Mouse (Mus musculus): ENCODE data around the gene Car2.

Gene Car2

GRCm38 (mm10) chr3:14886102-14887098, at the start of gene Car2:
Car2 (plus strand) TSS chr3:14886273.
- in situ Hi-C loops (cut with MboI; ENCODE audit: low sequenced_read_pairs) = no loop called here

GRCm38 (mm10) chr3:14838936-14839335, 47.1 kb upstream of the Car2 start:
- in situ Hi-C loops (cut with MboI; ENCODE audit: low sequenced_read_pairs) = no loop called here

DNA sequence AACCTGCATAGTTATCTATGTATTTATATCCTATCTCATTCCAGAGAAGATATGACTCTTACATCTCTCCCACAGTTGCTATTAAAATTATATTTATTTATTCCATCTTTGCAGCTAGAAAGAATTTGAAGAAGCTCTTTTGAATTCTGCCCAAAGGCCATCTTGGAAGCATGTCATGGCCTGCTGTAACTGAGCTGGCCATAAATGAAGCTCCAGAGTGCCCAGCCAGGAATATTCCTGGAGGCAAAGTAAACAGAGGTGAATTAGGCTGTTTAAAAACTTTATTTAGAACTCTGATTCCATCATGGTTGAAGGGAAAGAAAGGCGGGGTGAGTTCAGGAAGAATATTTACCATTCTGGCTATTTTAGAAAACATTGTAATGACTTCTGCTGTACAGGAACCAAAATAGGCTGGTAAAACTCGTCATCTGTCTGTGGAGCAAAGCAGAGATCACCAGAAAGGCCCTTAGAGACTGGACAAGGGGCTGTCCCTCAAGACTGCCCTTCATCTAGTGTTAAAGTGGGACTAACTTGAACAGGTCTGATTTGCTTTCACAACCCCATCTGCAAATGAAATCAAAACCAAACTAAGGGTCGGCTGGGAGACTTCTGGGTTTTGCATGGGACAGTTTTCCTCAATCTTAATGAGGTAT, 46.5 kb upstream of the Car2 start:
- in situ Hi-C loops (cut with MboI; ENCODE audit: low sequenced_read_pairs) = no loop called here

- in situ Hi-C loops (cut with MboI; ENCODE audit: low sequenced_read_pairs) = no loop called here
Observed at GRCm38 (mm10) chr3:14848587-14849254, 37.4 kb upstream of the Car2 start.

DNA sequence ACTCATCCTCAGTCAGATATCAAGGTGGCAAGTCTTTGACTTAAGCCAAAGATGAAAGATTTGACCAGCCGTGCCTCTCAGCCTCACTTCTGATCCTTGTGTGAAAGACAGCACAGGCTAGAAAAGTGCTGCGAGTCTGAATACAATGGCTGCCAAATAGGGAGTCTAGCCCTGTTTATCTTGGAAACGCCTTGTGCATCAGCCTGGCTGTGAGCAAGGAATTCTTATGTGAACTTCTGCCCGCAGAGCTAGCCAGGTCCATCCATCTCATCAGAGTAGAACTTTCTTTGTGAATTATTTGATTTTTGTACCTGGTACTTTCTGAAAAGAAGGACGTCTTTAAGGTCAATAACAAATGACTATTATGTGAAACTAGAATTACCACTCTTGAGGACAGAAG, 32.1 kb upstream of the Car2 start:
- in situ Hi-C loops (cut with MboI; ENCODE audit: low sequenced_read_pairs) = no loop called here

DNA sequence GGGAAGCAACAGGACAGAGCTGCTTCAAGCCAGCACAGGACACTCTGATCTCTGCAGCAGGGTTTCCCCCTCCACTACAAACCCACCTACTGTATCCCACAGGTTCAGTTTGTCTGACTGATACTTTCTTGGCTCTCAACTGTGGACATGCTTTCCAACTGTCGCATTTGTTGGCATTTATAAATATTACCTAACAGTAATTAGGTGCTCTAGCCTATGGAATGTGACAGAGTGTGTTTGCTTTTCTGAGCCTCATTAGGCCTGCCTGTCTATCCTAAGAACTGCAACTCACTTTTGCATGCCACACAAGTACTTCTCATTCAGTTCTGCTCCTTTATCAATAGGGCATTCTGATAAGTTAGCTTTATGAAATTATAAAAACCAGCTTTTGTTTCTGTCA, 31.6 kb upstream of the Car2 start:
- in situ Hi-C loops (cut with MboI; ENCODE audit: low sequenced_read_pairs) = no loop called here

- in situ Hi-C loops (cut with MboI; ENCODE audit: low sequenced_read_pairs) = no loop called here
Observed at GRCm38 (mm10) chr3:14857874-14858273, 28.2 kb upstream of the Car2 start.

- in situ Hi-C loops (cut with MboI; ENCODE audit: low sequenced_read_pairs) = no loop called here
Observed at GRCm38 (mm10) chr3:14860291-14860690, 25.8 kb upstream of the Car2 start.

DNA sequence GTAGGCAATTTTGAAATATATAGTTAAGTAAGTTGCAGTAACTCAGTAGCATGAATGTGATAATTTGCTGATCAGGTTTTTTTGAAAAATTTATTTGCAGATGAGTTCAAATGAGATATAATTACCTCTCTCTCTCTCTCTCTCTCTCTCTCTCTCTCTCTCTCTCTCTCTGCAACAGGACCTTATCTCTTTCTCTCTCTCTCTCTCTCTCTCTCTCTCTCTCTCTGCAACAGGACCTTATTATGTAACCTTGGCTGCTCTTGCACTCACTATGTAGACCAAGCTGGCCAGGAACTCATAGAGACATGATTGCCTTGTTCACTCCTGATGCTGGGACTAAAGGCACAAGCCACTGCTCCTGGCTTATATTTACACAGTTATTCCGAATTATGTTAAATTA, 24.9 kb upstream of the Car2 start:
- in situ Hi-C loops (cut with MboI; ENCODE audit: low sequenced_read_pairs) = no loop called here

DNA sequence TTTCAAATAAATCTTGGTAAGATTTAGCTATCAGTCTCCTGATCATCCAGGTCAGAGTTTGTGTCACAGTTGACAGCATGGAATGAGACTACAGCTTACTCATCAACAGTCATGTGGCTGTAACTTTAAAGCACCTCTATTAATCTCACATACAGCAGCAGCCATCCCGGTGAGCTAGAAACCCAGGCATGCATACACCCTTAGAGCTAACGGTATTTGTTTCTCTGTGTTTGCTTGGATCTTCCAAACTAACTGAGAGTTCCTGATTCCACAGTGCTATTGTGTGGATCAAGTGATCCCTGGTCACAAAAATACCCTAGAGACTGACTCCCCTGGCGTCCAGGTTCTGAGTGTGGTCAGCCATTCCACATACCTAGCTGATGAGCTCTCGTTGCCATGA, 24.3 kb upstream of the Car2 start:
- in situ Hi-C loops (cut with MboI; ENCODE audit: low sequenced_read_pairs) = no loop called here

DNA sequence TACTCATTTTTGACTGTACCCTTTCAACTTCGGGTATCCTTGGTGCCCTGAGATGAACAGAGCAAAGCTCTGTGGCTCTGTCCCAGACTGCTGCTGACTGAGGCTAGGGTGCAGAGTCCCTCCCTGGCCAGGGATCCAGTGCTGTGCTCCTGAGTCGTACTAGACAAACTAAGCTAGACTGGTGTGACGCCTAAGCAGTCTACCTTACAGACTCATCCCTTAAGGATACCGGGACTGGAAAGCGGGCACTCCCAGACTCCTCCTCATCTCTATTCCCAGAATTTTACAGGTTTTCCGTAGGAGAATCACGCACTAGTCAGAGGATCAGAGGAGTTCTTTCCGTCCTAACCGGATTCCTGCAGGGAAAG, 23.4 kb upstream of the Car2 start:
- in situ Hi-C loops (cut with MboI; ENCODE audit: low sequenced_read_pairs) = no loop called here

DNA sequence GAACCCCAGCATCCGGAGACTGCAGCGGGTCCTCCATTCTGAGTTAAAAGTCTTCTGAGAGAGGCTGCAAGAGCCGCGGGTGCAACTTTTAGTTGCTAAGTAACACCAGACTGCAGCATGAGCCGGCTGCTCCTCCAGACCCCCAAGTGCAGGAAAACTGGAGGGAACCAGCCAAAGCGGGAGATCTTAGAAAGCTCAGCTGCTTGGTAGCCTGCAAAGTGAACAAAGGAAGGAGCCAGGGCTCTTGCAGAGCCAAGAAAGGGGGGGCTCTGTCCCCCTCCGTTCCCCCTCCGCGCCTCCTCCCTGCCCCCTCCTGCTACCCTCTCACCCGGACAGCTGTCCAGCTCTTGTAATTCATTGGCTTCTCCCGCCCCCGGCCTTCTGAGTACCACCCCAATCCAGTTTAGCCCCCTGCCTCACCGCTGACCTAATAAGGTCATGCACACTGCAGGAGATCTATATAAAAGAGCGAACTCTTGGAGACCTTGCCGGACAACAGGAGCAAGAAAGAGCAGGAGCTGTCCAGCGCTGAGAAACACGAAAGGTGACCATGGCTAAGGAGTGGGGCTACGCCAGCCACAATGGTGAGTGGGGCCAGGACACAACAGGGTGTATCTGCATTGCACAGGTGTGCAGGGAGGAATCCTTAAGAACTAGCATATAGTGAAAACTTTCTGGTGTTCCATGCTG, 22.9 kb upstream of the Car2 start, which contains the start of gene Car3:
Gene Car3 (plus strand): TSS at position 491 of the 690 bp plus-strand sequence.
- in situ Hi-C loops (cut with MboI; ENCODE audit: low sequenced_read_pairs) = no loop called here

GRCm38 (mm10) chr3:14863922-14864321, 22.2 kb upstream of the Car2 start:
- in situ Hi-C loops (cut with MboI; ENCODE audit: low sequenced_read_pairs) = no loop called here

DNA sequence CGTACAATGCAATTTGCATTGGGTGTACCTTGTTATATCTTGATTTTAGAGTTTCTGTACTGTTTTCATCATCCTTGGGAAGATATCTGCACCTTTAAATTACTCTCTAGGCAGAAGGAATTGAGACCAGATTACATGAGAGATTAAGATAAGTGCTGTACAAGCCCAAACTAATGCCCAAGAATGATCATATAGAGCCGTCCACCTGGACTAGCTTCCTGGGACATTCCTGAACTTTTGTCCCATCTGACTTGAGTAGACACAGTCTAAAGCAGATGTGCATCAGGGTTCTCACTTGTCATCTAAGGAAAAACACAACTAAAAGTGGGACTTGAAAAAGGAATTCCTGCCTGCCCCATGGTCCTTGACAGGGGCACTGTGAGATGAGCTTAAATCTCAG, 20.1 kb upstream of the Car2 start:
- in situ Hi-C loops (cut with MboI; ENCODE audit: low sequenced_read_pairs) = no loop called here

DNA sequence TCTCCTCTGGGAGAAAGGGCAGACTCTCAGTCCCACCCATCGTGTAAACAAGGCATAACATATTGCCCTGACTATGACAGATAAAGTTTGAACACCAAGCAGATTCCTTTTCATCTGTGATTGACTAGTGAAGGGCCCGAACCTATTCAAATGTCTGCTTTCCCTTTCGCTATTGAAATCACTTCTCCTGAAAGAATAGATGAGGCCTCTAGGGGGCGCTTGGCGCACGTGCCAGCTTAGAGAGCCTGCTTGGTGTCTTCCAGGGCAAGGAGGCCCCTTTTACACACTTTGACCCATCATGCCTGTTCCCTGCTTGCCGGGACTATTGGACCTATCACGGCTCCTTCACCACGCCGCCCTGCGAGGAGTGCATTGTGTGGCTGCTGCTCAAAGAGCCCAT, 16.3 kb upstream of the Car2 start:
- in situ Hi-C loops (cut with MboI; ENCODE audit: low sequenced_read_pairs) = loop anchor here (10.0 kb wide), 2 partner anchors 325 to 375 kb away; no protein-coding TSS in a partner anchor

DNA sequence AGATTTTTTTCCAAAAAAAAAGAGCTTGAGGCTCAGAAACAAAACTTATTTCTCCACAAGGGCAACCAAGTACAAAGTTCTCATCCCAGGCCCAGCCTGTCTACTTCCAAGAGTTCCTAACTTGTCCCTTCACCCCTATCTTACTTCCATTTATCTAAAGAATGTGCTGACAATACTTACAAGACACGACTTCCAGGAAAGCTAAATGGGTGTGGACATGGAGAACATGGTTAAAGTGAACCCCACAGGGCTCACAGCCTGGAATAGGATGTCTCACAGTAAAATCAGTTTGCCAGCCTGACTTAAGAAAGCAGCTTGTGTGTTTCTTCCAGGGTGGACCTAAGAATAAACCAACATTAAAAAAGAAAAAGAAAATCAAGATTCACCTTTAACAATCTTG, 15.5 kb upstream of the Car2 start:
- in situ Hi-C loops (cut with MboI; ENCODE audit: low sequenced_read_pairs) = loop anchor here (10.0 kb wide), 2 partner anchors 324 to 374 kb away; no protein-coding TSS in a partner anchor

GRCm38 (mm10) chr3:14871386-14871785, 14.7 kb upstream of the Car2 start:
- in situ Hi-C loops (cut with MboI; ENCODE audit: low sequenced_read_pairs) = loop anchor here (10.0 kb wide), 2 partner anchors 323 to 373 kb away; no protein-coding TSS in a partner anchor

GRCm38 (mm10) chr3:14874402-14875040, 11.6 kb upstream of the Car2 start:
- in situ Hi-C loops (cut with MboI; ENCODE audit: low sequenced_read_pairs) = loop anchor here (10.0 kb wide), 2 partner anchors 320 to 370 kb away; no protein-coding TSS in a partner anchor

GRCm38 (mm10) chr3:14876325-14876918, 9.7 kb upstream of the Car2 start:
- in situ Hi-C loops (cut with MboI; ENCODE audit: low sequenced_read_pairs) = loop anchor here (10.0 kb wide), 2 partner anchors 318 to 368 kb away; no protein-coding TSS in a partner anchor

Measured in CH12F3 (cell line).